ENCODE assay signal across 41 mouse cellular contexts in genomic region chr11:100315439-100315838, GRCm38 (mm10). TPM values are rescaled to one million over a fixed set of nuclear protein-coding genes. Genes with fewer than 3 reads are reported as not detected.
"Had no signal": no experiment of that assay in that cellular context is flagged by ENCODE, and none has a peak within 500 bp of the region (broad histone marks: within the 10 kb centered on the region; RNA-seq: fewer than 3 reads in every experiment).

No protein-coding gene starts in this region.

- H3K4me2 ChIP-seq: heart, embryonic 11.5 days; heart, embryonic 13.5 days; heart, embryonic 15.5 days; hindbrain, embryonic 12.5 days; hindbrain, embryonic 14.5 days; kidney, embryonic 15.5 days; limb, embryonic 13.5 days; limb, embryonic 15.5 days had no signal

- H3K36me3 ChIP-seq: heart, embryonic 15.5 days; hindbrain, embryonic 12.5 days; limb, embryonic 13.5 days; limb, embryonic 15.5 days had no signal

- DNase-seq: forebrain, postnatal 0 days; gastrocnemius, adult 2 months; gastrocnemius, postnatal 10 days; gastrocnemius, postnatal 25 days; heart, adult 11 months; heart, adult 2 months; heart, postnatal 14 days; heart, postnatal 36 days; kidney, adult 11 months; kidney, adult 2 months; kidney, adult 9 months; kidney, postnatal 14 days; kidney, postnatal 36 days; layer of hippocampus, adult 9-11 months; layer of hippocampus, postnatal 36 days; left cerebral cortex, postnatal 4 days had no signal

- H3K4me1 ChIP-seq: limb, embryonic 13.5 days had no signal

- H3K27me3 ChIP-seq: heart, embryonic 13.5 days; heart, embryonic 15.5 days; hindbrain, embryonic 12.5 days; kidney, embryonic 15.5 days; limb, embryonic 13.5 days; limb, embryonic 15.5 days had no signal

- H3K9ac ChIP-seq: forebrain, postnatal 0 days; heart, embryonic 13.5 days; heart, embryonic 15.5 days; hindbrain, embryonic 12.5 days; hindbrain, embryonic 14.5 days; kidney, embryonic 15.5 days; limb, embryonic 13.5 days; limb, embryonic 15.5 days; liver, embryonic 14.5 days had no signal

- H3K9me3 ChIP-seq: heart, embryonic 13.5 days; heart, embryonic 15.5 days; hindbrain, embryonic 12.5 days; kidney, embryonic 15.5 days; limb, embryonic 13.5 days; limb, embryonic 15.5 days had no signal

- H3K4me3 ChIP-seq: gastrocnemius, adult 2 months; heart, adult 2 months; heart, embryonic 13.5 days; heart, embryonic 15.5 days; hindbrain, embryonic 12.5 days; kidney, embryonic 15.5 days; limb, embryonic 13.5 days; limb, embryonic 15.5 days had no signal

- H3K27ac ChIP-seq: gastrocnemius, adult 2 months; heart, adult 2 months; heart, embryonic 13.5 days; heart, embryonic 15.5 days; hindbrain, embryonic 12.5 days; hindbrain, embryonic 14.5 days; kidney, embryonic 15.5 days; kidney, postnatal 0 days; limb, embryonic 13.5 days; limb, embryonic 15.5 days; liver, embryonic 14.5 days had no signal

- ATAC-seq: forebrain, postnatal 0 days; hindbrain, postnatal 0 days; intestine, embryonic 16.5 days had no signal

RNA-seq across cellular contexts. Expression of gene Gast, which starts 18.8 kb away (rescaled TPM):
- total RNA-seq: forebrain, postnatal 0 days; gastrocnemius, adult 2 months; gastrocnemius, postnatal 10 days; gastrocnemius, postnatal 25 days; heart, adult 2 months; heart, postnatal 14 days; heart, postnatal 36 days; hematopoietic stem cell, adult 5-6 weeks; hindbrain, postnatal 0 days; layer of hippocampus, adult 18-20 months; layer of hippocampus, adult 8-10 months; layer of hippocampus, postnatal 14 days; layer of hippocampus, postnatal 36 days; left cerebral cortex, adult 18-20 months; left cerebral cortex, adult 8-10 months; left cerebral cortex, postnatal 10 days; left cerebral cortex, postnatal 25 days; left cerebral cortex, postnatal 4 days had no signal
- polyA plus RNA-seq: gonadal fat pad, adult 2 months; heart, adult 2 months; heart, embryonic 11.5 days; heart, embryonic 13.5 days; heart, embryonic 15.5 days; heart, postnatal 0 days; kidney, adult 2 months; kidney, embryonic 15.5 days; kidney, postnatal 0 days; large intestine, adult 2 months; limb, embryonic 11.5 days; limb, embryonic 13.5 days; liver, embryonic 14.5 days had no signal

RNA-seq across cellular contexts. Expression of gene Hap1, which starts 40.5 kb away (rescaled TPM):
- total RNA-seq: hematopoietic stem cell, adult 5-6 weeks had no signal

RNA-seq across cellular contexts. Expression of gene Krt42, which starts 45.8 kb away (rescaled TPM):
- total RNA-seq: forebrain, postnatal 0 days; gastrocnemius, adult 2 months; gastrocnemius, postnatal 10 days; gastrocnemius, postnatal 25 days; heart, adult 2 months; heart, postnatal 14 days; heart, postnatal 36 days; hematopoietic stem cell, adult 5-6 weeks; hindbrain, postnatal 0 days; layer of hippocampus, adult 18-20 months; layer of hippocampus, adult 8-10 months; layer of hippocampus, postnatal 14 days; layer of hippocampus, postnatal 36 days; left cerebral cortex, adult 8-10 months; left cerebral cortex, postnatal 10 days; left cerebral cortex, postnatal 25 days; left cerebral cortex, postnatal 4 days had no signal
- polyA plus RNA-seq: forebrain, postnatal 0 days; gonadal fat pad, adult 2 months; heart, adult 2 months; heart, embryonic 13.5 days; heart, embryonic 15.5 days; heart, postnatal 0 days; hindbrain, embryonic 12.5 days; hindbrain, embryonic 14.5 days; hindbrain, postnatal 0 days; intestine, embryonic 14.5 days; intestine, embryonic 16.5 days; kidney, adult 2 months; kidney, embryonic 15.5 days; kidney, postnatal 0 days; large intestine, adult 2 months; limb, embryonic 13.5 days; liver, embryonic 14.5 days had no signal

RNA-seq across cellular contexts. Expression of gene Krt17, which starts 54.6 kb away (rescaled TPM):
- total RNA-seq: forebrain, postnatal 0 days; gastrocnemius, adult 2 months; gastrocnemius, postnatal 25 days; heart, adult 2 months; heart, postnatal 36 days; hematopoietic stem cell, adult 5-6 weeks; layer of hippocampus, adult 18-20 months; layer of hippocampus, adult 8-10 months; layer of hippocampus, postnatal 14 days; layer of hippocampus, postnatal 36 days; left cerebral cortex, postnatal 10 days; left cerebral cortex, postnatal 4 days had no signal
